Mouse (Mus musculus) T-helper 17 cell (primary cell): ENCODE data around the gene Utp11.

Source experiments
- in situ Hi-C, 2 experiments: fragments of 300-600 bp; cut with MboI, MseI; formaldehyde crosslinking; loops; 1 replicate in 1 of 2; 2 replicates in 1 of 2; pipeline ENCODE4 v1.15.1; 2025; ENCODE audit warnings: high pct_unique_total_duplicates in 2 of 2

The Utp11 gene

DNA sequence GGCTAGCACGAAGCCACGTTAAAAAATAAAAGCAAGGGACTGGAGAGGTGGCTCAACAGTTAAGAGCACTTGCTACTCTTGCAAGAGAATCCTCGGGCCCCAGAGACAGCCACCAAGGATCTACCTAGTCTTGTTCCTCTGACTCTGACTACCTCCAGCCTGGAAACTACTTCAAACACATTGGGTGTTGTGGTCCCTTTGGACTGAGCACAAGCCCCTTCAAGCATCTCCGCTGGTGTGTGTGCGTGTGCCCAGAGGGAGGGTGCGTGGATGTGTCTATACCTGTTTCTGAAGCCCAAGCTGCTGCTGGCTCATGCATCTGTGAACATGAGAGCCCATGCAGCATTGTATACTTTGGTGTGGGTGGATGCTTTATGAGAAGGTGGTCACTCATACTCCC, 17.4 kb downstream of the Utp11 start:
- in situ Hi-C loops: loop anchor here (10.0 to 25.0 kb wide), 3 partner anchors 721 to 1839 kb away; partner anchors contain the start of gene Ppt1 (in 1 of the 2)

DNA sequence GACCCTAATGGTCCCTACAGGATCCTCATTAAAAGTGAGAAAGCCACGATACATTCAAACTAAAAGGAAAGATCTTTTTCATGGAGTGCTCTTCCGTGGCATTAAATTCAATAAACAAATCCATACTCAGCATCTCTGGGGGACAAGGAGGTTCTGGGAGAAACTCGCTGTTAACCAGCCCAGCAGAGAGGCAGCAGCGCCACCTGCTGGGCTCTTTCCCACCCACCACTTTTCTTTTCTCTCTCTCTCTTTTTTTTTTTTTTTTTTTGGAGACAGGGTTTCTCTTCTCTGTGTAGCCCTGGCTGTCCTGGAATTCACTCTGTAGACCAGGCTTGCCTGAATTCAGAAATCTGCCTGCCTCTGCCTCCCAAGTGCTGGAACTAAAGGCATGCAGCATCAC, 18.4 kb downstream of the Utp11 start:
- in situ Hi-C loops: loop anchor here (10.0 to 25.0 kb wide), 3 partner anchors 720 to 1838 kb away; partner anchors contain the start of gene Ppt1 (in 1 of the 2)

DNA sequence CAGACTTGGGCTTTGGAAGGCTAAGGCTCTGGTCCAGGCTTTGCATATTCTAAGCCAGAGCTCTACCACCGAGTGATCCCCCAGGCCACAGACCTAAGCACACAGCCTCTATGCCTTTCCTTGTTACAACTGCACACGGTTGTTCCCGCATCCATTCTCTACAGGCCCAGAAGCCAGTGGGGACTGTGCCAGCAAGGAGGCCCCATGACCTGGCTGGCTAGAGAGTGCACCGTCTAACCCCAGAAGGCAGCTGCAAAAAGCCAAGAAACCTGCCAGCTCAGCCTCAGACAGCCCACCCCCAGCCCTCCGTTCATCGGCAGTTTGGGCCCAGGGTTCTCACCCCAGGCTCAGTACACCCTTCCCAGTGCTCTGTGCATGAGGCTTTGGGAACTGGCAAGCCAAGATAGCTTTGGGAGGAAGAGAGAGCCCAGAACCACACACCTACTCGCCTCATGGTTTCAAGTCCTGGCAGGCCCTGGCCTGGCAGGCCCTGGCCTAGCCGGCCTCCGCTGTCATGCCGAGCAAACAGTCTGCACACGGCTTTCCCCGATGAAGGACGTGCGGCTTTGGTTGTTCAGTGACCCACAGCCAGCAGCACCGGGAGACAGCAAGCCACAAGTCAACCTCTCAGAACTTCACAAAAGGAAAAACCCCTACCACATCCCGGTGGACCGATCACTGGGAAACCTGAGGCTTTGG, 18.9 kb downstream of the Utp11 start:
- in situ Hi-C loops: loop anchor here (5.0 to 25.0 kb wide), 4 partner anchors 442 to 1837 kb away; partner anchors contain the start of gene Ppt1 (in 1 of the 2)

DNA sequence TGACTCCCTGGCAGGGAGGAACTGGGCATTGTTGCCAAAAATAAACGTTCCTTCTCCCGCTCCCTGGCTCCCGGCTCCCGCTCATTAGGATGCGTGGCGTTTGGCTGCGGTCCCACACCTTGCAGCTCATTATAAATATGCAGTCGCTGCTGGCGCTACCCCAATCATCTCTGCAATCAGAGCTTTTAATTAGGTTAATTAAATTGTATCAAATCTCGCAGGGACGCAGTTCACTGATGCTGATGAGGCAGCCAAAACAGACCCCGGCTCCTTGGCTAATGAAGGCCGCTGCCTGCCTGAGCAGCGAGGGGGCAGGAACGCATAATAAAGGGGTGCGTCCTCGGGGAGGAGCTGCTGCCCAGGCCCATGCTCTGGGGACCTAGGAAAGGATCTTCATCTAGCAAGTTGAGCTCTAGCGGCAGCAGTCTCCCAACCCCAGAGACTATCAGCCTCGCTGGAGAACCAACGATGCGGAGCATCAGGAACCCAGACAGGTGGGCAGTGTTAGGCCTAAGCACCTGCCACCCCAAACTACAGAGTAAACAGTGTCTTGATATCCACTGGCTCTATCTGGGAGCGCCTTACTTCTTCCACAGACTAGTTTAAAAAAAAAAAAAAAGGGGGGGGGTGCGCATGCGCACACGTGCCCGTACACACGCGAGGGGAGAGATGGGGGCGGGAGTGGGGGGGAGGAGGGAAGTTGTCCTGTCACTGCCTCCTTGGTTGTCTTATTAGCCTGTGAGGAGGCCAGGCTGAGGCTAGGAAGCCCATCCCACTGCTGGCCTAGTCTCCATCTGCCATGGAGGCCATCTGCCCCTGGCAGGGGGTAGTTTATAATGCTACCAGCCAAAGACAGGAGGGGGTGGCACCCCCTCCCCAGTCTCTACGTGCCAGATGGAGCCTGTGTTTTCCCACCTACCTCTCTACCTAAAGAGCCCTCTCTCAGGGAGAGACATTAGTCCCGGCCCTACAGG, 20.8 kb downstream of the Utp11 start:
- in situ Hi-C loops: loop anchor here (5.0 to 10.0 kb wide), 2 partner anchors 440 to 718 kb away; no protein-coding TSS in a partner anchor

DNA sequence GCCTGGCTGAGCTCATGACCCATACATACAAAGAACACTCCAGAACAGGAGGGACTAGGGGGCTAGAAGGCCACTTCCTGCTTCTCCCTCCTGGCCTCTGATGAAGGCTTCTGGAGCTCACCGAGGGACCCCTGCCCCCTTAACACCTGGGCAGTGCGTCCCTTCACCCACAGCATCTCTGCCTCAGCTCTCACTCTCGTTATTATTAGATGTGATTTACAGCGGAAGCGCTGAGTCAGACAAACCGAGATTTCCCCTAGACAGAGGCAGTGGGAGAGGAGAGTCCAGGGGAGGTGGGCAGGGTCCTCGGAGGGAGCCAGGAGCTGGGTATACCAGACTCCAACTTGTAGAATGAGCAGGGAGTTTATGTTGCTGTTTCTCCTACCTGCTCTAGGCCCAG, 21.8 kb downstream of the Utp11 start:
- in situ Hi-C loops: loop anchor here (5.0 to 10.0 kb wide), 2 partner anchors 439 to 717 kb away; no protein-coding TSS in a partner anchor

DNA sequence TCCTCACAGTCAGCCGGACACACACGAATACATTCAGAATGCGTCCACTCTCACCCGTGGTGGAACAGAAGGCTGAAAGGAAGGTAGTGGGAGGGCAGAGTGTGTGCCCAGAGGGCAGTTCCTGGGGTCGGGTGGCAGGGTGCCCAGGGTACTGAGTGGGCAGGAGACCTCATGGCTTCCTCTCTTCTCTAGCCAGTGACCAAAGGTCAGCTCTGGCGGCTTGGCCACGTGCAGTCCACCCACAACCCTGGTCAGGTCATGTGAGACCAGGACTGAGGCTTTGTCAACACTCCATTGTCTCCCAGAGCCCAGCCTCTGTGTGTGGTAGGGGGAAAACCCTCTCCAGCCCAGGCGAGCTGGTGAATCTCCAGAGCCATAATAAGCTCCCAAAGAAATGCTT, 23.2 kb downstream of the Utp11 start:
- in situ Hi-C loops: loop anchor here (5.0 to 10.0 kb wide), 2 partner anchors 438 to 715 kb away; no protein-coding TSS in a partner anchor

DNA sequence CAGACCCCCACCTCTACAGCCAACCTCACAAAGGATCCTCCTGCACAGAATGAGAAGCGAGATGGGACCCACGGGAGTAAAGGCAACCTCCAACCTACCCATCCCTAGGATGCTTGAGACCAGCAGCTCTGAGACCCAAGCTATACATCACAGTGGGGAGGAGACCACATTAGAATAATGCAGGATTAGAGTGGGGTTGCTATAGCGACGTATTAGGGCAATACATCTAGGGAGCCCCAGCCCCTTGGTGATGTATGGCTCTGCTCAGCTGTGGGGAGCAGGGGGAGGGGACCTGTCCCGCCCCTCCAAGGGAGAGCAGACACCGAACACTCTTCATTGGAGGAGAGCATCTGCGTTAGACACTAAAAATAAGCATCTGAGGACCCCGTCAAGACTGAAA, 25.3 kb downstream of the Utp11 start:
- in situ Hi-C loops: no loop called here

DNA sequence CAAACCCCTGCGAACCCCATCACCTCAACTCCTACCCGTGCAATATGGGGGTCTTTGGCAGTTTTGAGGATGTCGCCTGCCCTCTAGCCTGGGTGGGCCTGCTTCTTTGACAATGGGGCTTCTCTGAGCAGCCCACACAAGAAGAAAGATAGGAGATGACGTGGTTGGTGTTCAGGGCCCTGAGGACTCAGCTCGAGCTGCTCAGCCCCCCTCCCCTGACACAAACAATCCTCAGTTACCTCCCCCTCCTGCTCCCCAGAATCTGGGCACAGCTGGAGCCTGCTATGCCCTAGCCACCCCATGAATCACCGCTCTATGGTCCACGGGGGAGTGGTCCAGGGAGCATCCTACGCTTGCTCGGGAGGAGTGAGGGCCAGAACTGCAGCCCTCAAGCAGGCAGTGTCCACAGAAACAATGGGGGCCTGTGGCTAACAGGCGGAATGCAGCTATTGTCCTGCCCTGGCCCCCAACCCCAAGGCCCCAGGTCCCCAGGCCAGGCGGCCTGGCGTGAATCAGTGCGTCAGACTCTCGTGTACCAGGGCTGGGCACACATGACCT, 25.8 kb downstream of the Utp11 start:
- in situ Hi-C loops: no loop called here

DNA sequence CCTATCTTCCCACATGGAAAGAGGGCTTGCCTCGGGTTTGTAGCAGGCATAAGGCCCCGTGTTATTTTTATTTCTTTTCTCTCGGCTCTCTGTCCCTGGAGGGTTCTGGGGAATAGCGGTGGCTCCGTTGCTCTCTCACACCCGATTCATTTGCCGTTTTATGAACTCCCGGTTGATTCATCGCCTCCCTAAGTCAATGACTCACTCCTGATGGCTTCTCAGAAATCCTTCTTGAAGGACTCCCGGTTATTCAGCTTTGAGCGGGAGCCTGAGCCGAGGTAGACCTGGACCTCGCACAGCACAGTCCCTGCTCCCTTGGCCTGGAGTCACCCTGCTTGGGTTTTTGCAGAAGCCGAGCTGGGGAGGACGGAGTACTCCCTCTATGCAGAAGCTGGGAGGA, 28.8 kb downstream of the Utp11 start:
- in situ Hi-C loops: no loop called here

DNA sequence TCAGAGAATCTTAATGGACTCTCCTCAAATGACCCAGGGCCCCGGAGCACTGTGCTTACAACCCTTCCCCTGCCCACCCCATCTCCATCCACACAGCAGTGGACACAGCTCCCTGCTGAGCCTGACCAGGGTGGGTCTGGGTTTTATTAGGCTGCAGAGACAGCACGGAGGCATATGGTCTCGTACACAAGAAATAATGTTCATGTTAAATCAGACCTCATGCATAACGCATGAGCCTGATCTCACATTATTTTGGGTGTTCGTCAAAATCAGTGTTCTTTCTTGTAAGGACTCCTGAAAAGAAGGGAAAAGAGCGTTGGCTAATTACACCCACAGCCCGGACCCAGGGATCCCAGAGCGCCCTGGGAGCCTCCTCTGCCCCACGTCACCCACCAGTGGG, 29.2 kb downstream of the Utp11 start:
- in situ Hi-C loops: no loop called here

DNA sequence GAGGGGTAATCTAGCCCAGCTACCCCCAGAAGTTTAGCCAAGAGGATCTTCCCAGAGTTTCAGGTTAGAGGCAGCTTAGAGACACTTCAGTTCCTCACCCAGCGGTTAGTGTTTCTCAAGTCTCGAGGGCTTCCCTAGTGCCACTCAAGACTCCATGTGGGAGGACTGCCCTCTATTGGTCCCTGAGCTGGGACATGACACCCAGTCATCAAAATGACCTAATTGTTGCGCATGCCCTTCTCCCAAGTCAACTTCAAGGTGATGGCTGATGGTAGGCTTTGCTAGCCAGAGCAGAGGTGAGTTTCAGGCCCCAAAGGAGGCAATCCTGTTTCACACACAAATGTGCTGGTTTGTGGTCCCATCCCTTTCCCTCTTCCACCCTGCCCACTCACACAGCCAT, 30.4 kb downstream of the Utp11 start:
- in situ Hi-C loops: no loop called here

DNA sequence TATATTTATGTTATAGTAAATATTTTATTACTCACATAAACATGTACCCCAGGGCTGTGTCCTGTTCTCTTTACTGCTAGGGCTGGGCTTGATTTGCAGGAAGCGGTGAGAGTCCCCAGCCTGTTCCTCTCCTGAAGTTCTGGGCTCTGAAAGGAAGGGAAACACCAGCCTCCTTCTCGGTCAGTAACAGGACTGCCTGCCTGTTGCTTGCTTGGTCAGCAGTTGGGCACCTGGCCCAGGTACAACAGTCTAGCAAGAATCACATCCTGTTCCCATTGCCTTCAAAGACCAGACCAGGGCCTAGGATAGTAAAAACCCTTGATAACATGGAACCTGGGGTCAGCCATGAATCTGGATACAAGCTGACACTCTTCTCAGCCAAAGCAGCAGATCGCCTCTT, 32.8 kb downstream of the Utp11 start:
- in situ Hi-C loops: no loop called here

DNA sequence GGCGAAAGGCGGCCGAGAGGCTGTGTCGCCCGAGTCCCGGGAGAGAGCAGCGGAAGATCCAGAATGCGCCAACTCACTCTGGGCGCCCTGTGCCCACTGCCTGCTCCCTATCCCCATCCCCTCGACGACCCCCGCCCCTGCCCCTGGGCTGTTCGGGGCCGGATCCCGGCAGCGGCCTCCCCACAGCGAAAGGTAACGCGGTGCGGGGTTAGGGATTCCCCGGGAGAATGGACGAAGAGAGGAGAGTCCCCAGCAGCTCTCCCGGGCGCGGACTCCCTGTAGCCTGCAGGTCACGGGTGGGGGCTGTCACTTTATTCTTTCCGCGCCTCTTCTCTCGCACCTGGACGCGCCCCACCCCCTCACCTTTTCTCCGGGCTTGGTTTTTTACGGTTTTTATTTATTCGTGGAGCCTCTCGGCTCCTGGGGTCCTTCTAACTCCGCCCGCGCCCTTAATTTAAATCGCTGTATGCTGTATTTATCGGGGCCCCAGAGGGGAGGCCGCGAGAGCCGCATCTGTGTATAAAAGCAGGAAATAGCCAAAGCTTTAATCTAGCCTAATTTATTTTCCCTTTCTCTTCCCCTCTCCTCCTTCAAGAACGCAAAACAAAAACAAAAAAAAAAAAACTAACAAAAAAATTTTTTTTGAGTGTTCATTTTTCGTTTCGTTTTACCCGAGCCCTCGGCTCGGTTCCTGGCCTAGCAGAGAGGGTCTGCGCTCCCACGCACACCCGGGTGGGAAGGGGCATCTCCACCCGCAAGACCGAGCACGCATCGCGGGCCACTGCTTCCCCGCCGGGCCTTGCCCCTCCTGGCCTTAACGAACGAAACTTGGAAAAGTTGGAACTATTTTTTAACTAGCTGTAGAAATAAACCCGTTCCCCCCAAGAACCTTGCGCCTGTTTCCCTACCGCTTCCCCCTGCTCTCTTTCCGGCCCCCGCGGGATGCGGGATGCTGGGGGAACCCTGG, 33.9 kb downstream of the Utp11 start:
- in situ Hi-C loops: no loop called here

DNA sequence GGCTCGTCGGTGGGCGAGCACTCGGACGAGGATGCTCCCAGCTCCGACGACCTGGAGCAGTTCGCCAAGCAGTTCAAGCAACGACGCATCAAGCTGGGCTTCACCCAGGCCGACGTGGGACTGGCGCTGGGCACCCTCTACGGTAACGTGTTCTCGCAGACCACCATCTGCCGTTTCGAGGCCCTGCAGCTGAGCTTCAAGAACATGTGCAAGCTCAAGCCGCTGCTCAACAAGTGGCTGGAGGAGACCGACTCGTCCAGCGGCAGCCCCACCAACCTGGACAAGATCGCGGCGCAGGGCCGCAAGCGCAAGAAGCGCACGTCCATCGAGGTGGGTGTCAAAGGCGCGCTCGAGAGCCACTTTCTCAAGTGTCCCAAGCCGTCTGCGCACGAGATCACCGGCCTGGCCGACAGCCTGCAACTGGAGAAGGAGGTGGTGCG, 35.0 kb downstream of the Utp11 start:
- in situ Hi-C loops: no loop called here

DNA sequence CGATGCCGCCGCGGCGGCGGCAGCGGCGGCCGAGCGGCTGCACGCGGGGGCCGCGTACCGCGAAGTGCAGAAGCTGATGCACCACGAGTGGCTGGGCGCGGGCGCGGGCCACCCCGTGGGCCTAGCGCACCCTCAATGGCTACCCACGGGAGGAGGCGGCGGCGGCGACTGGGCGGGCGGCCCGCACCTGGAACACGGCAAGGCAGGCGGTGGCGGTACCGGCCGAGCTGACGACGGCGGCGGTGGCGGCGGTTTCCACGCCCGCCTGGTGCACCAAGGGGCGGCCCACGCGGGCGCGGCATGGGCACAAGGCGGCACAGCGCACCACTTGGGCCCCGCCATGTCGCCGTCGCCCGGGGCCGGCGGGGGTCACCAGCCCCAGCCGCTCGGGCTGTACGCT, 35.6 kb downstream of the Utp11 start:
- in situ Hi-C loops: no loop called here

DNA sequence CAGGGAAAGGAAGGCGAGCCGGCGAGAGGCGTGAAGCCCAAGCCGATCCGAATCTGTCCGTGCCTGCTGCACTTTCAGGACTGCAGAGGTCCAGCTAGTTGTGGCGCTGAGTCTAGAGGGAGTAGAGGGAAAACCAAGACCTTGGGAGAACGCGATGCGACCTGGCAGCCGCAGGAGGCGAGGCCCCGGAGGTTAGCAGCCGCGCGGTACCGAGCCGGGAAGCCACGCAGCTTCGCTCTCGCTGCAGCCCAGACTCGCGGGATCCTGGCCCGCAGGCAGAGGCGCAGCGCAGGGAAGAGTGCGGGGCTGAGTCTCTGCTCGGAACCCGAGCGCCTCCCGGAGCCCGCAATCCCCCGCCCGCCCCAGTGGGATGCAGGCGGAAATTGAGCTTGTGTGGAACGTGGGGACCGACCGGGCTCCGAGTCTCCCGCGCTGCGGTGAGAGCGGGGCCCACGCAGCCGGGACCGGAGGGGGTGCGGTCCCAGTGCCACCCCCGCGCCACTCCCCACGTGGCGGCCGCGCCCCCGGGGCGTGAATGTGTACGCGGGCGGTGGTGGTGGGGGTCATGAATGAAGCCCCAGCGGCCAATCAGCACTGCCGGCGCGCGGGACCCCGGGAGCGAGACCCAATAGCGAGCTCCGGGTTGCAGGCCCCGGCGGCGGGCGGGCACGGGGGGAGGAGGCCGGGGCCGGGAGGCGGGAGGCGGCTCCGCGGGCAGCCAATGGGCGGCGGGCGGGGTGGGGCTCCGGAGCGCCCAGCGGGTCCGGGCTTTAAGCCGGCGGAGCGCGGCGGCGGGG, 36.3 kb downstream of the Utp11 start:
- in situ Hi-C loops: no loop called here

DNA sequence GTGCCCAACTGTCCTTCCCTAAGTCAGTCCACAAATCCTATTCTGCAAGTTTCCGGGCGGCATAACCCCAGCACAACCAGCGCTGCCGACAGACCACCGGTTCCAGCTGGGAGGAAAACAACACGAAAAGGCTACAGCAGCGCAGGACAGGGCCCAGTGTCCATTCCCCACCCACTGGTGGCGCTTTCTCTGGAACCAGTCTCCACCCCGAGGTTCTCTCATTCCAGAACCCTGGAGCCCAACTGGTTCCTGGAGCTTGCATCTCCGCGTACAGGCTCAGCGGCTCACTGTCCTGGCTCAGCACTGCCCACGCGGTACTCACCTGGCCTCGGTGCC, 36.9 kb downstream of the Utp11 start, which contains the start of gene Pou3f1:
TSS of gene Pou3f1 (plus strand) at position 290 of the 336 bp plus-strand sequence.
- in situ Hi-C loops: no loop called here

DNA sequence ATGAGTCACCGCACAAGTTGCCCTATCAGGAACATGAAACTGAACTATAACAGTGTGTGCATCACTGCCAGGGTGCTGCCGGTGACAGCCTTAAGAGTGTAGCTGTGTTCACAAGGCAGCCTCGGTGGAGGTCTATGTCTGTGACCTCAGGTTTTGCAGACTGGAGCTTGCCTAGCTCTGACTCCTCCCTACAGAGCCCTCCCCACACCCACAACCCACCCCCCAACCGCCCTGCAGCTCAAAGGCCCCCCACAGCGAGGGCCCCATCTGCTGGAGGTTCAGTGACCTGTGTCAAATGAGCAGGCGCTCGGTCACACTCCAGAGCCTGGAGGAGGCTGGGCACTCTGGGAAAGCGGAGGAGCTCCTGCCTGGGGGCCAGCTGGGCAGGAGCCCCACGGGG, 40.5 kb downstream of the Utp11 start:
- in situ Hi-C loops: no loop called here

DNA sequence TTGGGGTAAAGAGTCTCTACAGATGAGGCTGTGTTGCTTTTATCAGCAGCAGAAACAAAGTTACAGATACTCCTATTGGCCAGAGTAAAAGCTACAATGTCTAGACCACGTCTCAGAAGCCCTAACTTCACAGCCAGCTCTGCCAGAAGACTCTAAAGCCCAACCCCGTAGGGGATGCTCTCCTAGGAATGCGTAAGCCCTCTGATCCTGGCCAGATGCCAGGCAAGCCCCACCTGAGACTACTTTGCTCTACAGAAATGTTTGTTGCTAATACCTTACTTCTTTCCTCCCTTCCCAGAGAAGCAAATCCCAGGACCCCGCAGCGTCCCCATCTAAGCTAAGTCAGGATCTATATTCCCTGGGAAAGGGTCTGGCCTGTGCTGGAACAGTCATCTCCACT, 45.5 kb downstream of the Utp11 start:
- in situ Hi-C loops: no loop called here

DNA sequence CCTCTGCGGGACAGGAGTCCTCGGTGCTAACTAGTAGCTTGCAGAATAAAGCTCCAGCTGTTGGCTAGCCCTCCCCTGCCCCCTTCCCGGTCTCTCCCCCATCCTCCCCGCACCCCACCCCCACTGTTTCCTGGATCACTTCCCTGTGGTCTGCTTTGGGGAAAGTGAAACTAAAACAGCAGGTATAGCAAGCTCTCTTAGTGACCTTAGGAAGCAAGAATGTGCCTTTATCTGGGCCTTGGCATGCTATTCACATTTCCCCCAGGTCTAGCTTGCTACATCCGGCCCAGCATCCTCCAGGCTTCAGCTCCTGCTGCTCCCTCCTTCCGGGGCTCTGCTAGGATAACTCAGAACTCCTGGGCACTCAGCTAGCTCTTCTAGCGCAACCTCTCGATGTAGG, 46.8 kb downstream of the Utp11 start:
- in situ Hi-C loops: no loop called here
